Mouse (Mus musculus): ENCODE measurements around the gene Afap1l2.

GRCm38 (mm10) chr19:56936253-56936652 lies 71.8 kb downstream of the Afap1l2 start:
- TF ChIP-seq E2F4 (IDR thresholded peaks at IDR 0.05; ENCODE audit: insufficient read depth) (no peak), MYOG (IDR thresholded peaks at IDR 0.05; ENCODE audit: control insufficient read depth in 1 of 3, insufficient read depth in 1 of 3, insufficient read length in 2 of 3, low read depth in 2 of 3) (no peak), USF1 (IDR thresholded peaks at IDR 0.05; ENCODE audit: low read depth) (no peak), POLR2A (IDR thresholded peaks at IDR 0.05; ENCODE audit: insufficient read length, low read depth) (no peak), TCF12 (IDR thresholded peaks at IDR 0.05; ENCODE audit: insufficient read depth, poor library complexity, severe bottlenecking) (no peak), MYOD1 (IDR thresholded peaks at IDR 0.05; ENCODE audit: control insufficient read depth in 1 of 3, insufficient read length in 2 of 3, low read depth in 2 of 3) (no peak), SRF (IDR thresholded peaks at IDR 0.05; ENCODE audit: control insufficient read depth, insufficient read length, low read depth) (no peak)
